Mouse (Mus musculus): ENCODE results near the gene Fam98b. TPM values are rescaled to one million over a fixed set of nuclear protein-coding genes. Genes with fewer than 3 reads are reported as not detected.

The Fam98b gene
- 22.0 TPM for polyA plus RNA-seq (2014; fragmentation: Illumina TruSeq; extraction: RNeasy Lipid Tissue Mini Kit (QIAGEN cat#74804); ENCODE audit: low read depth, low replicate concordance)

DNA sequence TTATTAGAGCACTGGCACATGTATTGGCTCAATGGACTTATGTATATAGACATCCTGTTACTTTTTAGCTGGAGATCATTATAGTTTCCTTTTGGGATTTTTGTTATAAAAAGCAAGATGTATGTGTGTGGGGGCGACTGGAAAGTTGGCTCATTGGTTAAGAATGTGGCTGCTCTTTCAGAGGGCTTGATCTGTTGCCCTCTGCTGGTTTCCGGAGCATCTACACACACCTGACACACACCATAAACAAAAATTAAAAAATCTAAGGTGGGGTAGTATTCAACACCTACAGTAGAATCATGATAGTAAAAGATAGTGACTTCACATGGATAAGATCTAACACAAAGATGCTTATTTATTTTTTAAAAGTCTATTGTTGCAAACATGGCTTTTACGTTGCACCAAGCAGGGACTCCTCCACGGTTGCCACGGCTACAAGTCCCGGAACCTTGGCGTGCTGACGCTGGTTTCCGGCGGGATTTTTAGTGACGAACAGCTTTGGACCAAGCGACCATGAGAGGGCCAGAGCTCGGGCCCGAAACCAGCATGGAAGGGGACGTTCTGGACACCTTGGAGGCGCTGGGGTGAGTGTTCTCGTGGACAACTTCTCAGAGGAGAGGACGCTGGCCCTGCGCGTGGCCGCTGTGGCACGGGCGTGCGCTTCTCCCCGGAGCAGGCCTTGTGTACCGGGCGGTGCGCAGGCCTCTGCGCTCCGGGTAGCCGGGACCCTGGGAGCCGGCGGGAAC is at the start of gene Fam98b:
Fam98b (plus strand) TSS at position 485 of the 746 bp plus-strand sequence.

Other genes starting within 250 kb of the Fam98b start
- 24.5 TPM for gene Spred1, start 128.4 kb upstream of the Fam98b start, polyA plus RNA-seq (2014; fragmentation: Illumina TruSeq; extraction: RNeasy Lipid Tissue Mini Kit (QIAGEN cat#74804); ENCODE audit: low read depth, low replicate concordance)
- 1.2 TPM for gene Rasgrp1, start 93.3 kb downstream of the Fam98b start, polyA plus RNA-seq (2014; fragmentation: Illumina TruSeq; extraction: RNeasy Lipid Tissue Mini Kit (QIAGEN cat#74804); ENCODE audit: low read depth, low replicate concordance)